Mouse (Mus musculus) CH12.LX (cell line): ENCODE results near the gene Tsc1. TPM values are rescaled to one million over a fixed set of nuclear protein-coding genes. Genes with fewer than 3 reads are reported as not detected.

ENCODE experiments used
- DNase-seq: peaks from one replicate; pipeline ENCODE4 v3.0.0-alpha.2; 2013; ENCODE audit errors: extremely low read depth
- H3K27ac ChIP-seq: 2 replicates; pipeline ENCODE4 v1.5.1; 2012; ENCODE audit warnings: low read depth, mild to moderate bottlenecking, control low read depth, moderate library complexity; ENCODE audit not compliant: insufficient read depth
- H3K27me3 ChIP-seq: replicated peaks from 2 replicates; pipeline ENCODE3; 2012; ENCODE audit warnings: inconsistent platforms
- H3K36me3 ChIP-seq, 2 experiments: replicated peaks in 1 of 2; 2 replicates each; pipeline versions ENCODE3 to v1.6.1; 2012; ENCODE audit warnings: inconsistent platforms in 1 of 2, low read length in 1 of 2, mild to moderate bottlenecking in 1 of 2, mixed read lengths in 1 of 2, moderate library complexity in 1 of 2; ENCODE audit not compliant: control insufficient read depth in 1 of 2, insufficient read depth in 1 of 2
- H3K4me1 ChIP-seq, 2 experiments: 2 replicates each; pipeline ENCODE4 v1.6.1; 2012; ENCODE audit warnings: inconsistent platforms in 1 of 2, moderate library complexity in 1 of 2; ENCODE audit not compliant: insufficient read depth in 2 of 2, control insufficient read depth in 1 of 2
- H3K4me2 ChIP-seq: 2 replicates; pipeline ENCODE4 v1.6.1; 2012; ENCODE audit warnings: low read depth, mild to moderate bottlenecking, control low read depth; ENCODE audit not compliant: poor library complexity, insufficient read depth, severe bottlenecking
- H3K4me3 ChIP-seq, 3 experiments: fragments of 150-350 bp in 1 of 3; sonication (generic) in 1 of 3; replicated peaks in 1 of 3; 2 replicates each; pipeline versions ENCODE3 to v1.5.1; 2011 to 2012; ENCODE audit warnings: low read depth in 2 of 3, low read length in 2 of 3, mild to moderate bottlenecking in 2 of 3, moderate library complexity in 2 of 3, control low read depth in 1 of 3, improper control_type of control experiment in 1 of 3, inconsistent platforms in 1 of 3, mixed read lengths in 1 of 3; ENCODE audit not compliant: poor library complexity in 1 of 3
- H3K79me2 ChIP-seq: replicated peaks from 2 replicates; pipeline ENCODE4 v1.6.1; 2012; ENCODE audit warnings: mild to moderate bottlenecking, moderate library complexity; ENCODE audit not compliant: control insufficient read depth, poor library complexity, insufficient read depth, severe bottlenecking; ENCODE audit errors: extremely low read depth
- H3K9ac ChIP-seq: 2 replicates; pipeline ENCODE4 v1.6.1; 2012; ENCODE audit warnings: low read depth, mild to moderate bottlenecking, control low read depth, moderate library complexity; ENCODE audit not compliant: insufficient read depth
- H3K9me3 ChIP-seq: replicated peaks from 2 replicates; pipeline ENCODE3; 2012; ENCODE audit warnings: low read length, inconsistent platforms, mixed read lengths
- BHLHE40 ChIP-seq: IDR thresholded peaks from 2 replicates; pipeline ENCODE4 v1.6.1; 2011; ENCODE audit warnings: mild to moderate bottlenecking, low read depth, low read length, improper control_type of control experiment
- CHD1 ChIP-seq: IDR thresholded peaks from 2 replicates; pipeline ENCODE4 v1.6.1; 2012; ENCODE audit warnings: low read depth, low read length, improper control_type of control experiment, inconsistent platforms
- CTCF ChIP-seq, 2 experiments: IDR thresholded peaks in 1 of 2; conservative IDR thresholded peaks in 1 of 2; 2 replicates each; pipeline ENCODE4 v1.5.1; 2011 to 2012; ENCODE audit warnings: low read depth in 2 of 2, low read length in 2 of 2, improper control_type of control experiment in 1 of 2, inconsistent platforms in 1 of 2, mild to moderate bottlenecking in 1 of 2, moderate library complexity in 1 of 2
- ELF1 ChIP-seq: IDR thresholded peaks from 2 replicates; pipeline ENCODE4 v1.6.1; 2014; ENCODE audit warnings: low read depth, mild to moderate bottlenecking, inconsistent platforms, low read length, improper control_type of control experiment
- EP300 ChIP-seq: IDR thresholded peaks from 2 replicates; pipeline ENCODE4 v1.6.1; 2011; ENCODE audit warnings: low read length, improper control_type of control experiment
- GABPA ChIP-seq: IDR thresholded peaks from 2 replicates; pipeline ENCODE4 v1.6.1; 2012; ENCODE audit warnings: low read depth, low read length, improper control_type of control experiment, inconsistent platforms; ENCODE audit not compliant: insufficient replicate concordance
- IRF4 ChIP-seq: IDR thresholded peaks from 2 replicates; pipeline ENCODE4 v1.6.1; 2014; ENCODE audit warnings: low read depth, mild to moderate bottlenecking, inconsistent platforms, low read length, improper control_type of control experiment
- JUND ChIP-seq: conservative IDR thresholded peaks from 2 replicates; pipeline ENCODE4 v1.6.1; 2011; ENCODE audit warnings: low read depth, low read length, improper control_type of control experiment
- KAT2A ChIP-seq: IDR thresholded peaks from 2 replicates; pipeline ENCODE4 v1.6.1; 2012; ENCODE audit warnings: low read length, improper control_type of control experiment, inconsistent platforms; ENCODE audit not compliant: insufficient replicate concordance
- MAFK ChIP-seq: IDR thresholded peaks from 2 replicates; pipeline ENCODE4 v1.6.1; 2011; ENCODE audit warnings: low read length, improper control_type of control experiment; ENCODE audit not compliant: insufficient replicate concordance
- MAX ChIP-seq: IDR thresholded peaks from 2 replicates; pipeline ENCODE4 v1.6.1; 2011; ENCODE audit warnings: low read length, improper control_type of control experiment
- MAZ ChIP-seq: IDR thresholded peaks from 2 replicates; pipeline ENCODE4 v1.6.1; 2012; ENCODE audit warnings: low read depth, mild to moderate bottlenecking, inconsistent platforms, low read length, improper control_type of control experiment, moderate library complexity
- MYC ChIP-seq: IDR thresholded peaks from 2 replicates; pipeline ENCODE4 v1.6.1; 2011; ENCODE audit warnings: low read depth, mild to moderate bottlenecking, improper control_type of control experiment, low read length
- NELFE ChIP-seq: IDR thresholded peaks from 2 replicates; pipeline ENCODE4 v1.6.1; 2011; ENCODE audit warnings: low read depth, low read length, improper control_type of control experiment
- NRF1 ChIP-seq: IDR thresholded peaks from 2 replicates; pipeline ENCODE4 v1.6.1; 2014; ENCODE audit warnings: low read depth, mild to moderate bottlenecking, inconsistent platforms, low read length, improper control_type of control experiment, moderate library complexity
- RAD21 ChIP-seq: IDR thresholded peaks from 2 replicates; pipeline ENCODE4 v1.6.1; 2011; ENCODE audit warnings: low read depth, mild to moderate bottlenecking, low read length, improper control_type of control experiment, moderate library complexity
- SMC3 ChIP-seq: IDR thresholded peaks from 2 replicates; pipeline ENCODE4 v1.6.1; 2011; ENCODE audit warnings: low read depth, low read length, improper control_type of control experiment
- TBP ChIP-seq: conservative IDR thresholded peaks from 2 replicates; pipeline ENCODE4 v1.6.1; 2011; ENCODE audit warnings: low read depth, low read length, improper control_type of control experiment
- UBTF ChIP-seq: IDR thresholded peaks from 2 replicates; pipeline ENCODE4 v1.6.1; 2012; ENCODE audit warnings: low read depth, mild to moderate bottlenecking, inconsistent platforms, low read length, improper control_type of control experiment, moderate library complexity
- ZC3H11A ChIP-seq: IDR thresholded peaks from 2 replicates; pipeline ENCODE4 v1.6.1; 2012; ENCODE audit warnings: low read depth, mild to moderate bottlenecking, inconsistent platforms, low read length, improper control_type of control experiment
- ZMIZ1 ChIP-seq: IDR thresholded peaks from 2 replicates; pipeline ENCODE4 v1.6.1; 2012; ENCODE audit warnings: low read depth, mild to moderate bottlenecking, inconsistent platforms, low read length, improper control_type of control experiment
- ZNF384 ChIP-seq: IDR thresholded peaks from 2 replicates; pipeline ENCODE4 v1.6.1; 2012; ENCODE audit warnings: low read depth, low read length, improper control_type of control experiment, inconsistent platforms
- dilution Hi-C: fragments of 300-500 bp; cut with MboI; formaldehyde crosslinking; loops from 2 replicates; pipeline ENCODE4 v1.14.3; 2020; ENCODE audit warnings: low sequenced_read_pairs; ENCODE audit not compliant: extremely low pct_unique_long_range_greater_than_20kb, extremely low pct_ligation_motif_present
- in situ Hi-C: fragments of 300-500 bp; cut with MboI; formaldehyde crosslinking; loops from 3 replicates; pipeline ENCODE4 v1.14.3; 2019; ENCODE audit warnings: low sequenced_read_pairs, low pct_ligation_motif_present, low pct_unique_long_range_greater_than_20kb, mixed read lengths
- polyA plus RNA-seq: library from polyadenylated mRNA; unstranded; fragments of >175 nt; gene quantifications from 2 replicates; pipeline ENCODE4 v1.2.1, GENCODE M21; 2012; ENCODE audit warnings: low read depth; ENCODE audit not compliant: insufficient read length
- total RNA-seq, 2 experiments: library from RNA; depleted of rRNA; stranded (reverse); fragments of 300-350 nt in 1 of 2; fragments of >200 nt in 1 of 2; gene quantifications; 2 replicates each; pipeline ENCODE4 v1.2.3; 2012 to 2014

The Tsc1 gene
- total and polyA plus RNA-seq, 3 experiments: 8.1 to 13.4 (median 9.5) TPM

DNA sequence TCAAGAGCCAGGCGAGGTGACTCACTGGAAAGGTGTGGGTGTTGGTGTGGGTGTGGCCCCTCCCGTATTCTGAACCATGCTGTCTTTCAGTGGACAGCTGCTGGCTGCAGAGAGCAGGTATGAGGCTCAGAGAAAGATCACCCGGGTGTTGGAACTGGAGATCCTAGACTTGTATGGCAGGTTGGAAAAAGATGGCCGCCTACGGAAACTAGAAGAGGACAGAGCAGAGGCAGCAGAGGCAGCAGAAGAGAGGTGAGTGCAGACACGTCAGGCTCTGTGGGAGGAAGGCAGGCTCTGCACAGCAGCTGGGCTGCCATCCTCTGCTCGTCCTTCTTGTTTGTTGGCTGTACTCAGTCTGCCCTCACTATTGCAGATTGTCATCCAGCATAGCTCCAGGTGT, 44.9 kb downstream of the Tsc1 start:
- H3K4me3 ChIP-seq: no peak overlapping the region

DNA sequence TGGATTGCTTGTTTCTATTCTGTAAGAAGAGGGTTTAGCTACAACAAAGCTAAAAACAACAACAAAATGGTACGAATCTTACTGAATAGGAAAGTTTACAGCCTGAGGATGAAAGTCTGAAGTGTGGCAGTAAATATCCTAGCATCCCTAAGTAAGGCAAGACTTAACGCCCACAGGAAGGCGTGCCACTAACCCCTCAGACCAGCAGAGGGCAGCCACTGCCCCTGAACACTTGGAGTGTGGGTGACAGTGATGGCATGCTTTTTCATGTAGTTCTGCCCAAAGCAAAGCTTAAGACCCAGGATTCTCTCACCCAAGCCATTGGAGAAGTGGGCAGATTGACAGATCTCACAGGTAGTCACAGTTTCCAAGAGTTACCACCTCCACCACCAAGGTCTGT, 47.4 kb downstream of the Tsc1 start:
- H3K9me3 ChIP-seq: no peaks in the 10 kb centered on the region
- in situ Hi-C loops (no loop called here), dilution Hi-C loops (no loop called here)
- H3K79me2 ChIP-seq: no peaks in the 10 kb centered on the region
- H3K27ac ChIP-seq: no peak overlapping the region
- no peaks in the 10 kb centered on the region for H3K27me3 ChIP-seq
- H3K4me1 ChIP-seq: peaks cover 0 to 3% of the 10 kb centered on the region in 2 experiments; a peak in 1 of 4 replicates
- peak; percentile 61 for DNase-seq
- H3K36me3 ChIP-seq: peaks cover 39 to 92% of the 10 kb centered on the region in 2 experiments
- no peak overlapping the region for H3K9ac ChIP-seq
- TF ChIP-seq ELF1: no peak
- no peak for TF ChIP-seq GABPA
- TF ChIP-seq SMC3: peak; percentile 90
- no peak for TF ChIP-seq KAT2A
- no peak for TF ChIP-seq JUND
- TF ChIP-seq BHLHE40: no peak
- TF ChIP-seq ZC3H11A: peak; percentile 31; the same call in 1 of the 2 replicates
- no peak for TF ChIP-seq IRF4
- TF ChIP-seq RAD21: peak; percentile 85
- TF ChIP-seq MAX: no peak
- no peak for TF ChIP-seq CHD1
- TF ChIP-seq UBTF: no peak
- no peak for TF ChIP-seq NELFE
- TF ChIP-seq MAFK: no peak
- TF ChIP-seq CTCF (conservative IDR thresholded peaks at IDR 0.05 in 1 of 2, IDR thresholded peaks at IDR 0.05 in 1 of 2; ENCODE audit: low read depth in 2 of 2, low read length in 2 of 2): peak; percentile 85 to 87
- TF ChIP-seq MYC: peak; percentile 37; the same call in 1 of the 2 replicates
- TF ChIP-seq NRF1: no peak
- 0 out of 2 replicates have a peak, but pooled peaks have one; percentile 38 for TF ChIP-seq TBP
- no peak overlapping the region for H3K4me3 ChIP-seq
- no peak overlapping the region for H3K4me2 ChIP-seq

More for the DNA sequence above, 44.9 kb downstream of the Tsc1 start:
- DNase-seq: no peak
- in situ Hi-C loops (no loop called here), dilution Hi-C loops (no loop called here)
- H3K9ac ChIP-seq: no peak overlapping the region
- peaks cover 0 to 3% of the 10 kb centered on the region in 2 experiments; a peak in 1 of 4 replicates for H3K4me1 ChIP-seq
- TF ChIP-seq MAZ (no peak), GABPA (no peak), ZMIZ1 (no peak), CHD1 (no peak), UBTF (no peak), NRF1 (no peak), EP300 (no peak), ZNF384 (no peak), MAX (no peak)
- no peak overlapping the region for H3K4me2 ChIP-seq
- no peaks in the 10 kb centered on the region for H3K79me2 ChIP-seq
- no peaks in the 10 kb centered on the region for H3K27me3 ChIP-seq
- no peak overlapping the region for H3K27ac ChIP-seq
- H3K36me3 ChIP-seq: peaks cover 56 to 94% of the 10 kb centered on the region in 2 experiments
- no peaks in the 10 kb centered on the region for H3K9me3 ChIP-seq
